Mouse (Mus musculus): ENCODE data around the gene Vps18.

Gene Vps18

DNA sequence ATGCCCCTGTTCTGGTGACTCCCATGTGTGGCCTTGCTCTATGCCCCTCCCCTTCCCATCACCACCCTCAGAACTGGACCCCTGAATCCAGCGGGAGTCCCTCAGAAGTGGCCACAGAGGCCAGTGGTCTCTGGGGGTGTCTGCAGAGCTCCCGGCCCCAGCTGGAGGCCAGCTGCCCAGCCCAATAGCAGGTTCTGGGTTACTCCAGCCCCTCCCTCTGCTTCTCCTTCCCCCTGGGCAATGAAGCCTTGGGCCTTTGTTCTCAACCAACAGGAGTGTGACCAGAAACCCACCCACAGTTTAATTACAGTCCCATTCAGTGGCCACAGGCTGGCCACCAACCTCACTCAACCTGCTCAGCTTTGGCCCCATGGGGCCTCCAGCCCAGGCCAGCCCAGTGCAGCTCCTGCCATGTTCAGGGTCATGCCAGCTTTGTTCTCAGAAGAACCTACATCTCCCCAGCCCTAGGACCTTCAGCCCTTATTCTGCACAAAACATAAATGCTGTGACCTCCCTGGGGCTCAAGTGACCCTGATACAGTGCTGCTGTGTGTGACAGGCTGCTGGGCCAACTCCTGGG lies 23.9 kb downstream of the Vps18 start:
- in situ Hi-C loops (cut with MboI; ENCODE audit: low pct_unique_long_range_greater_than_20kb in 1 of 2, low sequenced_read_pairs in 2 of 2, unreplicated experiment in 1 of 2) = no loop called here

DNA sequence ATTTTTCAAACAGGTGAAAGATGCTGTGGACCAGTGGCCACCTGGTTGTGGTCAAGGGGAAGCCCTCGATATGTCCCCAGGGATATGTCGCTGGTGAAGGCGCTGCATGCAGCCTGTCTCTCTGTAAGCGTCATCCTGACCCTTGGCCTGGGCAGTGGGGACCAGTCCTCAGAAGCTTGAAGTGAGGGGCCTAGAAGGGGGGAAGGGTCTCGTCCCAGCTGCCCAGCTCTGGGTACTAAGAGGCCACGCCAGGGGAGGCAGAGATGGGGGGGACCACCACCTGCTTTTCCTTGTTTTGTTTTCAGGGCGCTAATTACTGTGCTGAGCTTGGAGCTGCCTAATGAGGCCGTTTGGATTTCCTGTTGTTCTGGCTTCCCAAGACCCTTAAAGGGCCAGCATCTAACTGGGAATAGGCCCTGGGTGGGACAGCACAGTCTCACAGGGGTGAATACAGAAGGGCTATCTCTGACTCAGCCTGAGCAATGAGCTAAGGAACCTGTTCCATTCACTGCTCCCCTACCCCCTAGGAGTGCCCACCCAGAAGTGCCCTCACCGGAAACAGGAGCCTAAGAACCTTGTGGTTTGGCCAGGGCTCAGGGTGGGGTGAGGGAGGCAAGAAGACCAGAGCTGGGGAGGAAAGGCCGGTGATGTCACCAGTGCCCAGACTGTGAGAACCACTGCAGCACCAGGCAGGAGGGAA lies 25.4 kb downstream of the Vps18 start:
- in situ Hi-C loops (cut with MboI; ENCODE audit: low pct_unique_long_range_greater_than_20kb in 1 of 2, low sequenced_read_pairs in 2 of 2, unreplicated experiment in 1 of 2) = no loop called here

DNA sequence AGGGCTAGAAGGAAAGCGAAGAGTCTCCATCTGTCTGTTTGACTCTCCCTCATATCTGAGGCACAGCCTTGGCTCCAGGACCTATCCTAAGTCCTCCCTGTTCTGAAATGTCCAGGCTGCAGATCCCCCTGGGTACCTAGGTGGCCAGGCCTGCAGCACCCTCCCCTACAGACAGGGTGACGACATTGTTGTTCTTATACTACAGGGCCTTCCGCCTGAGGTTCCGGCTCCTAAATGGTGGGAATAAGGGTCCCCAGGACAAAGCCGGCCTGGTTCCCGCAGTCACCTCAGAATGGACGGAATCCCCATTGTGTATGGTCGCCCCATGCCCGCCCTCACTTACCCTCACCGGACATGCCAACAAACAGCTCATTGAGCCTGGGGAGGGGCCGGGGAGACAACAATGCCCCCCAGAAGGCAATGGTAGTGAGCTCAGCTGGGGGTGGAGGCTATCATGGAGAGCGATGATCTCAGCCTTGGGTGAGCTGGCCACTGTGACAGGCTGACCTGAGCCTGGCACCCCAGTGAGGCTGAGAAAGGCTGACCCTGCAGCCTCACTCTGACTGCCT lies 26.3 kb downstream of the Vps18 start:
- in situ Hi-C loops (cut with MboI; ENCODE audit: low pct_unique_long_range_greater_than_20kb in 1 of 2, low sequenced_read_pairs in 2 of 2, unreplicated experiment in 1 of 2) = no loop called here

DNA sequence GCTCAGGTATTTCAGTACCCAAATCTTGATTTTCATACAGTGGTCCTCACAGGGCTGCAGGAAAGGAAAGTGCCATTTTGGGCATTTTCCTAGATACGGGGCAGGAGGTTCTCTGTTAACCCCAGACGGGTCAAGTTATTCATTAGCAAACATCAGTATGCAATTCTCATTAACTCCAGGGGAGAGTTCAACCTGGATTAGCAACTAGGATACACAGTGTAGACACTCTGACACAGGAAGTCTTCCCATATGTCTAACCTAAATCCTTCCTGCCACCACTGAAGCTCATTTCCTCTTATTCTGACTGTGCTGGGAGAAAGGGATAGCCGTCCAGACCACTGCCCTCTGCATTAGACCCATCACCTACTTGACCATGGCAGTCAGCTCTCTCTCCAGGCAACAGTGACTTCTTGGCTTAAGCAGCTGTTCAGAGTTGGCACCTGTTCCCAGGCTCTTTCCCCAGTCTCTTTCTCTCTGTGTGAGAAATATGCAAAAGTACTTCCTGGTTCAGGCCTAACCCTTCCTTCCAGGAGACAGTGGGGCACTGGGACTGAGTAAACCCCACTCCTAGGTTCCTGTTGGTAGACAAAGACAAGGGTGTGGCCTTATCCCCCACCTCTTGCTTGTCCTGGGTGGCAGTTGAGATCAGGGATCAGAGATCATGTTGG lies 29.6 kb downstream of the Vps18 start:
- in situ Hi-C loops (cut with MboI; ENCODE audit: low pct_unique_long_range_greater_than_20kb in 1 of 2, low sequenced_read_pairs in 2 of 2, unreplicated experiment in 1 of 2) = no loop called here

DNA sequence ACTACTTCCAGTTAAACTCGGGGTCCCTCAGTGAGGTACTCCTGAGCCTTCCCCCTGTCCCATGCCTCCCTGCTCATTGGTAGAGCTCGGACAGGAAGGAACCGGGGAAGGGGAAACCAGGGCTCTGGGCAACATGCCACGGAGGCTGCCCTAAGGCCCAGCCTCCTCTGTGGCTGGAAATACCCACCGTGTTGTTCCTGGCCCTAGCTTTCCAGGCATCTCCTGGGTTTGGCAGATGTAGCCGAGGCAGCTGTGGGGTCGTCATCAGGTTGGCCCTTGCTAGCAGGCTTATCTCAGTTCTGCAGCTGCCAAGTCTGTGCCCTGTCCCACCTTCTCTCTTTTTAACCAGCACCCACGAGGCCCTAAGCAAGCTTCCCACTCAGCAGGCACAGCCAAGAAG lies 32.0 kb downstream of the Vps18 start:
- in situ Hi-C loops (cut with MboI; ENCODE audit: low pct_unique_long_range_greater_than_20kb in 1 of 2, low sequenced_read_pairs in 2 of 2, unreplicated experiment in 1 of 2) = no loop called here

DNA sequence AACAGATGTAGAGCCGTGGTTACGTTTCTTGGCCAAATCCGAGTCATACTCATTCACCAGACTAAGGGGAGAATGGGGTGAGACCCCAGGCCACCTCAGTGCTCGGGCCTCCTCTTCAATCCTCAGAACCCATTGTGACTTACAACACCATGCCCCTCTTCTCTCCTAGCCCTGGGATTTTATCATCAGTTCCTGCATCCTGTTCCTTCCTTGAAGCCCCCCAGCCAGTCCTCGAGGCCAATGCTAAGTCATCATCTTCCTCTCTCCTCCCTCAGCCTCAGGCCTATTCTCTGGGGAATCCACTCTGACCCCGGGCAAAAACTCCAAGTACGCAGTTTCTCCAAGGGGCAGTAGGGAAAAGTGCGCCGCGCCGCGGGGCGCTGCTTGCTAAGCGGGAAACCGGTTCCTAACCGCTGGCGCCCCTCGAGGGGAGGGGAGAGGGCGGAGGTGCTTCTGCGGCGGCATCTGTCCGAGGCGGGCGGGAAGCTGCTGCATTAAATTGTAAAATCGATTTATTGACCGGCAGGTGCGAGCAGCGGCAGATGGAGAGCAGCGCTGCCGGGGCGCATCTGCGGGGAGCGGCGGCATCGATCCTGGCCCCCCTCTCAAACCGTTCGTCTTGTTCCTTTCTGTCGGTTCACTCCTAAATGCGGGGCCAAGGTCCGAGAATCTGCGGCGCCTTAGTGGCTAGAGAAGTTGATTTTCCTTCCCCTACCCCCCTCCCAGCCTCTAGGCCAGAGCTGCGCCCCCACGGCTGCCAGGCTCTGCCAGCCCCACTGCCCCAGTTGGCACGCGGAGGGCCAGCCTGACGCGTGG lies 33.4 kb downstream of the Vps18 start:
- in situ Hi-C loops (cut with MboI; ENCODE audit: low pct_unique_long_range_greater_than_20kb in 1 of 2, low sequenced_read_pairs in 2 of 2, unreplicated experiment in 1 of 2) = no loop called here

DNA sequence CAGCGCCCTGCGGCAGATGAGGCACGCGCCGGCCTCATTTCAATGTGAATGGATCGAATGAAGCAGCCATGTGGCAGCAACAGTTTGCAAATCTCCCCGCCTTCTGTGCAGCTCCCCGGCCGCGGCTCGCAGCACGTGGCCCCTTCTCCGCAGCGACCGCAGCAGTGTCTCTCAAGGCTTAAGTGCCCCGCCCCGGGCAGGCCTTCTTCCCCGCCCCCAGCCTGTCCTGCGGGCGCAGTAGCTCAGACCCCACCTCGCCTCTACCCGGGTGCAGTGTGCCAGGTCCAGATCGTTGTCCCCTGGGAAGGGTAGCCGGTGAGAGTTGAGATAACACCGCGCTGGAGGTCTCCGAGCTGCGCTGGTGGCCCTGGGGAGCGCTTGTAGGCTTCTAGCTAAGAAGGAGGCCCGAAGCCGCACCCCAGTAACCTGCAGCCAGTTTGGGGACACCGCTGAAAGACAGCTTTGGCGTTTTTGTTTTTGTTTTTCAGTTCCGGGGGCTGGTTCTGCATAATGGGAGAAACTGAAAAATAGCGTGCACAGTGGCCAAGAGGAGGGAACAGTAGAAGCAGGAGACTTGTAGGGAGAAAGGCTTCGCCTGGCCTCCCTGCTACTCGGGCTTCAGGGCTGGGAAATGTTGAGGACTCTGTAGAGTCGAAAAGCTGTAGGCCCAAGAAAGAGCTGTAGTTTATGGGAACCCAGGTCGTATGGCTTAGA lies 34.2 kb downstream of the Vps18 start:
- in situ Hi-C loops (cut with MboI; ENCODE audit: low pct_unique_long_range_greater_than_20kb in 1 of 2, low sequenced_read_pairs in 2 of 2, unreplicated experiment in 1 of 2) = no loop called here

DNA sequence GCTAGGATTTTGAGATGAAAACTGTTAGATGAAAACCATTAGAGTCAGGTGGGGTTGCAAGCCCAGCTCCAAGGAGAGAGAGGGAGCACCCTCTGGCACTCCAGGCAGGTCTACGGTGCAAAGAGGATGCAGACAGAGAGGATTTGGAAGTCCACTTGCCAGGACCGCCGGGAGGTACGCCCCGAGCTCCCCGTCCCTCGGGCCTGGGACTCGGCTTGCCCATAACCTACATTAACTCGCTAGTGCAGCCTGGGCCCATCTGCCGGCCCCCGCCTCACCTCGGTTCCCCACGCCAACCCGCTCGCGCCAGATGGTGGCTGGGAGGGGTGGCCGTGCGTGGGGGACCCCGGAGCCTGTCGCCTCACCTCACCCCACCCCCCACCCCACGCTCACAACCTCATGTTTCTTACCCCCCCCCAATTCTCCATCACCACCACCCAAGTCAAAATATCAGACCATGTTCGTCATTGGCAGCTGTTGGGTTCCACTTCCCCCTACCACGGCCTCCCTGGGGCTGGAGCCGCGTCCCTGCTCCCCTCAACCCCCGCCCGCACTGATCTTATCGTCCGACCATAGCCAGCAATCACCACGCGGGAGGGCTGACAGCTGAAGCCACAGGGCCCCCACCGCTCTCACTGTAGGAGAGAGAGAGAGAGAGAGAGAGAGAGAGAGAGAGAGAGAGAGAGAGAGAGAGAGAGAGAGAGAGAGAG lies 35.5 kb downstream of the Vps18 start:
- in situ Hi-C loops (cut with MboI; ENCODE audit: low pct_unique_long_range_greater_than_20kb in 1 of 2, low sequenced_read_pairs in 2 of 2, unreplicated experiment in 1 of 2) = no loop called here

DNA sequence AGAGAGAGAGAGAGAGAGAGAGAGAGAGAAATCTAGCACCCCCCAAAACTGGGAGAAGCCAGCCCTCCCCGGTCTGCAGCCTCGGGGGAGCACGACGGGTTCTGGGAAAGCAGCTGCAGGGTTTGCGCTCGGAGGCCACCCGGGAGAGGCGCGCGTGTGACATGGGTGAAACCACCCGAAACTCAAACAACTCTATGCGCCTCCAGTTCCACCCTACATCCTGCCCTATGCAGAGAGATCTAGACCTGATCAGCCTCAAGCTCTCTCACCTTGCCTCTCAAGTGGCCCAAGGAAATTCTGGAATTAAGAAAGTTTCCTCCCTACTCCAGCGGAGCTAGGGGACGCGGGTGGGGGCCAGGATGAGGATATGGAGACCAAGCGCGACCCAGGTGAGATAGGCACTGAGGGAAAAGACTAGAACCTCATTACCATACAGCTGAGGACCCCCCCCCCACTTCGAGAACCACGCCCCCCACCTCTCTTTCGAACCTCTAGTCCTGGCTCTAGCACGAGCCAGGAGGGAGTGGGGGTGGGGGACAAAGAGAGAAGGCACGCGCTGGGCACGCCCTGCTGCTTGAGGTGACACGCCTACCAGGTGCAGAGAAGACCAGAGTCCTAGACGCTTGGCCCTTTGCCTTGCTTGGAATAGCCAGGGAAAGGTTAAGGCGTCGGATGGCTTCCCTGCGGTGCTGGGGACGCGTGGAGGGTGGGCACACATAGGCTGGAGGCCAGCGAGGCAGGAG lies 36.2 kb downstream of the Vps18 start:
- in situ Hi-C loops (cut with MboI; ENCODE audit: low pct_unique_long_range_greater_than_20kb in 1 of 2, low sequenced_read_pairs in 2 of 2, unreplicated experiment in 1 of 2) = loop anchor here in 1 of 2 experiments (25.0 kb wide), 1 partner anchor 188 kb away; no protein-coding TSS in a partner anchor

DNA sequence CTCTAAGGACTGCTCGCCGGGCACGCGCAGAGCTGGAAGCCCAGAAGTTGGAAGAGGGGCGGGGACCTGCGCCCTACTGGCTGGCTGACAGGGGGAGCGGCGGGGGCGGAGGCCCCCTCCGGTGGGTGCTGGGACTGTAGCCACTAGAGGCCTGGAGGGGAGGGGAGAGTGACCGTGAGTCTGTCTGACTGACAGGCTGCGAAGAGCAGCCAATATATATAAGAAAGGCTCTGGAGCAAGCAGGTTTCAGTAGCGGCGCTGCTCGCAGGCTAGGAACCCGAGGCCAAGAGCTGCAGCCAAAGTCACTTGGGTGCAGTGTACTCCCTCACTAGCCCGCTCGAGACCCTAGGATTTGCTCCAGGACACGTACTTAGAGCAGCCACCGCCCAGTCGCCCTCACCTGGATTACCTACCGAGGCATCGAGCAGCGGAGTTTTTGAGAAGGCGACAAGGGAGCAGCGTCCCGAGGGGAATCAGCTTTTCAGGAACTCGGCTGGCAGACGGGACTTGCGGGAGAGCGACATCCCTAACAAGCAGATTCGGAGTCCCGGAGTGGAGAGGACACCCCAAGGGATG lies 37.1 kb downstream of the Vps18 start, which contains the start of gene Dll4:
TSS of gene Dll4 (plus strand) at position 217 of the 576 bp plus-strand sequence.
- in situ Hi-C loops (cut with MboI; ENCODE audit: low pct_unique_long_range_greater_than_20kb in 1 of 2, low sequenced_read_pairs in 2 of 2, unreplicated experiment in 1 of 2) = loop anchor here in 1 of 2 experiments (25.0 kb wide), 1 partner anchor 187 kb away; no protein-coding TSS in a partner anchor

DNA sequence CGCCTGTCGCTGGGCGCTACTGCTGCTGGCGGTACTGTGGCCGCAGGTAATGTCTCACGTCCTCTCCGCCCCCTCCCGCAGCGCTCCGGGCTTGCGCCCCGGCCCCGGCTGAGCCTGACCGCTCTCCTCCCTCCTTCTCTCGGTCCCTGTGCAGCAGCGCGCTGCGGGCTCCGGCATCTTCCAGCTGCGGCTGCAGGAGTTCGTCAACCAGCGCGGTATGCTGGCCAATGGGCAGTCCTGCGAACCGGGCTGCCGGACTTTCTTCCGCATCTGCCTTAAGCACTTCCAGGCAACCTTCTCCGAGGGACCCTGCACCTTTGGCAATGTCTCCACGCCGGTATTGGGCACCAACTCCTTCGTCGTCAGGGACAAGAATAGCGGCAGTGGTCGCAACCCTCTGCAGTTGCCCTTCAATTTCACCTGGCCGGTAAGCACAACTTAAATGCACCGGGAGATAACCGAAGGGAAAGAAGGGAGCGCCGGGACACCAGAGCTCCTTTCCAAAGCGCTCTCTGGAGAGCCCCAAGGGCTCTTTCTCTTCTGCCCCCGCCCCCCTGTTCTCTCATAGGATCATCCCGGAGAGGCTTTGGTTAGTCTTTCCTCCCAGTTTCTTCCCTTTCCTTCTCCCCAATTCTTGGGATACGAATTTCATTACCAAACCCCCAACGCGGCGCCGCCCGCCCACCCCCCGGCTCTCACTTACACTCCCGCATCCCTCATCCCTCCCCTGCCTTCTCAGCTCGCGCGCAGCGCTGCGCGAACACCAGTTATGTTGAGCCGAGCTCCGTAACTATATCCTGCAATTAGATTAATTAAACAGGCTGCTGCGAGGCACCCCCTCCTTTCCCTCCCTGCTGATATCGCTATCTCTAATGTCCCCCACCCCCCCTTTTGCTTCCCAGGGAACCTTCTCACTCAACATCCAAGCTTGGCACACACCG lies 37.9 kb downstream of the Vps18 start:
- in situ Hi-C loops (cut with MboI; ENCODE audit: low pct_unique_long_range_greater_than_20kb in 1 of 2, low sequenced_read_pairs in 2 of 2, unreplicated experiment in 1 of 2) = loop anchor here in 1 of 2 experiments (25.0 kb wide), 1 partner anchor 186 kb away; no protein-coding TSS in a partner anchor

DNA sequence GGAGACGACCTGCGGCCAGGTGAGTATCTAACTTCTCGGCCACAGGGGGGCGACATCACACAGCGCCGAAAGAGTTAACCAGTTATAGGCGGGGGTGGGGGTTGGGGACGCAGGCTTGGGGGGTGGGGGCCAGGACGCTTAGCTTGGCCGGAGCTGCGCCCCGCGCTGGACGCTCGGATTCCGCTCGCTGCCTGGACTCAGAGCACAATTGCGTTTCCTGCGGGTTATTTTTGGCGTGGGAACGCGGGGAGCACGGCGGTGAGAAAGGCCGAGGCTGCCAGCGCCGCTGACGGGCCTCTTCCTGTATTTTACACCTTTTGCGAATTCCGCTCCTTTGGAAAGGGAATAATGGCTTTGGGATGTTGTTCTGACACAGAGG lies 38.6 kb downstream of the Vps18 start:
- in situ Hi-C loops (cut with MboI; ENCODE audit: low pct_unique_long_range_greater_than_20kb in 1 of 2, low sequenced_read_pairs in 2 of 2, unreplicated experiment in 1 of 2) = loop anchor here in 1 of 2 experiments (25.0 kb wide), 1 partner anchor 185 kb away; no protein-coding TSS in a partner anchor

DNA sequence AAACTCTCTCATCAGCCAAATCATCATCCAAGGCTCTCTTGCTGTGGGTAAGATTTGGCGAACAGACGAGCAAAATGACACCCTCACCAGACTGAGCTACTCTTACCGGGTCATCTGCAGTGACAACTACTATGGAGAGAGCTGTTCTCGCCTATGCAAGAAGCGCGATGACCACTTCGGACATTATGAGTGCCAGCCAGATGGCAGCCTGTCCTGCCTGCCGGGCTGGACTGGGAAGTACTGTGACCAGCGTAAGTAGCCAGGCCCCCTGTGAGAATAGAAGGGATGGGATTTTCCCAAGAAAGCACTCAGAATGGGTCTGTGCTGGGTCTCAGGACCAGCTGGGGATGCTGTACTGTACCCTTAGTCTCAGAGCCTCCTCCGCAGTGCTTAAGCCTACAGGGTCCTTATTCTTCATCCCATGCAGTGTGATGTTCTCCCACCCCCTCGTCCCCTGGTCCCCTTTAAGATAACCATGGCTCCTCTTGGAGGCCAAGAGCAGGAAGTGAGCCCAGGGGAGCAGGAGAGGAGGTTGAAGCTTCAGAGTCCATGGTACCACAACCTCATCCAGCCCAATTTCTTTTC lies 39.5 kb downstream of the Vps18 start:
- in situ Hi-C loops (cut with MboI; ENCODE audit: low pct_unique_long_range_greater_than_20kb in 1 of 2, low sequenced_read_pairs in 2 of 2, unreplicated experiment in 1 of 2) = loop anchor here in 1 of 2 experiments (25.0 kb wide), 1 partner anchor 184 kb away; no protein-coding TSS in a partner anchor

DNA sequence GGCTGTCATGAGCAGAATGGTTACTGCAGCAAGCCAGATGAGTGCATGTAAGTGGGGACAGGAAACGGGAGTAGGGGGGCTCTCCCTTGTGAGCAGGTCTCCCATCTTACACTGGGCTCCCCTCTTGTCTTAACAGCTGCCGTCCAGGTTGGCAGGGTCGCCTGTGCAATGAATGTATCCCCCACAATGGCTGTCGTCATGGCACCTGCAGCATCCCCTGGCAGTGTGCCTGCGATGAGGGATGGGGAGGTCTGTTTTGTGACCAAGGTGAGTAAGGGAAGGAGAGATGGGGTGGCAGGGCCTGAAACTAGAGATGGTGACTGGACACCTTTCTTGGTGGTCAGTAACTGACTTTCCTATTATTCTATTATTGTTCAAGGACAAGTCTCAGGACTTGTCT lies 40.0 kb downstream of the Vps18 start:
- in situ Hi-C loops (cut with MboI; ENCODE audit: low pct_unique_long_range_greater_than_20kb in 1 of 2, low sequenced_read_pairs in 2 of 2, unreplicated experiment in 1 of 2) = loop anchor here in 1 of 2 experiments (25.0 kb wide), 1 partner anchor 184 kb away; no protein-coding TSS in a partner anchor

All from mouse embryonic stem cell (cell line).